Mouse (Mus musculus) layer of hippocampus, adult 9-10 months (tissue): ENCODE measurements around the gene Tbc1d16.
"Not testable (repeated sequence)": the region's sequence is repeated elsewhere in the genome, so short reads cannot be mapped to it uniquely, and the experiment has no call there.

Experiments used
- DNase-seq: peaks from one replicate; pipeline ENCODE4 v3.0.0; 2022; ENCODE audit warnings: low spot score

Gene Tbc1d16

GRCm38 (mm10) chr11:119228091-119228781, at the start of gene Tbc1d16, which contains the start of gene Ccdc40:
TSS of gene Tbc1d16 (minus strand) at chr11:119228499.
TSS of gene Ccdc40 (plus strand) at chr11:119228572.
- no peak for DNase-seq

GRCm38 (mm10) chr11:119273186-119273930, 45.1 kb upstream of the Tbc1d16 start:
- DNase-seq = no peak

DNA sequence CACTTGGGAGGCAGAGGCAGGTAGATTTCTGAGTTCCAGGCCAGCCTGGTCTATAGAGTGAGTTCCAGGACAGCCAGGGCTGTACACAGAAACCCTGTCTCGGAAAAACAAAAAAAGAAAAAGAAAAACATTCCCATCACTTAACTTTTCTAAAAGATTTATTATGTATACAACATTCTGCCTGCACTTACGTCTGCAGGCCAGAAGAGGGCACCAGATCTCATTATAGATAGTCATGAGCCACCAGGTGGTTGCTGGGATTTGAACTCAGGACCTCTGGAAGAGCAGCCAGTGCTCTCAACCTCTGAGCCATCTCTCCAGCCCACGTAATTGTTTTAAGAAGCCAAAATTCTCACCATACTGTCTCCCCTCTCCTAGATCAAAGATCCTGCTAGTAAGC, 44.2 kb upstream of the Tbc1d16 start:
- not testable (repeated sequence) for DNase-seq

GRCm38 (mm10) chr11:119268557-119269195, 40.4 kb upstream of the Tbc1d16 start:
- peak; percentile 52 for DNase-seq

DNA sequence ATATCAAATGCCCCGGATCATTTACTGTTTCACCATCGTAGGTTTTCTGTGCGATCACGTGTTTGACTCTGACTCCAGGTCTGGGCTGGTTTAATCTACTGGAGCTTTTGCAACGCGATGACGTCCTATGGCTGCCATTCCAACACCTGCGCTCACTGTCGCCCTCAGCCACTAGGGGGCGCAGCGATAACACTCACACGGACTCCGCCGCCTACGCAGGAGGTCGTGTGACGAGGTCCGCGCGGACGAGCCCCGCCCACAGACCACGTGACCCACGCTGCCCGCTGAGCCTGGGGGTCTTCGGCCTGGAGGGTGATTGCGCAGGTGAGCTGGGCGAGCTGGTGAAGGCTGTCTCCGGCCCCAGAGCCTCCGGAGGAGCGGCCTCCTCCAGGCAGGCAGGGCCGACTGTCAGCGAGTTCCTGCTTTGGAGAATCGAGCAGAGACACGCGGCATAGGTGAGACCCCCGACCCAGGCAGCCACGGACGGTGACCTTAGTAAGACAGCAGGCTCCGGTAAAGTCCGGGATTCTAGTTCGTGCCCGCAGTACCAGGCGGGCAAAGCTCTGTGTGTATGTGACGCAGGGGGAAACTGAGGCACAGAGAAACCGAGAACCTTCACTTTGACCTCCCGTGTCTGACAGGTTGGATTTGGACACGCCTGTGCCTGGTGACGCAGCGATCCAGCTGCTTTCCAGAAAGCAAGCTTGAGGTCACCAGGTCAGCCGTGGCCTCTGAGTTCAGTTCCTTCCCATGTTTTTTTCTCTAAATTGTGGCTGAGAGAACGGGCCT, 39.7 kb upstream of the Tbc1d16 start, which contains the start of gene Gaa:
Gaa (plus strand) TSS at position 120 of the 789 bp plus-strand sequence.
- DNase-seq = peak; percentile 99

DNA sequence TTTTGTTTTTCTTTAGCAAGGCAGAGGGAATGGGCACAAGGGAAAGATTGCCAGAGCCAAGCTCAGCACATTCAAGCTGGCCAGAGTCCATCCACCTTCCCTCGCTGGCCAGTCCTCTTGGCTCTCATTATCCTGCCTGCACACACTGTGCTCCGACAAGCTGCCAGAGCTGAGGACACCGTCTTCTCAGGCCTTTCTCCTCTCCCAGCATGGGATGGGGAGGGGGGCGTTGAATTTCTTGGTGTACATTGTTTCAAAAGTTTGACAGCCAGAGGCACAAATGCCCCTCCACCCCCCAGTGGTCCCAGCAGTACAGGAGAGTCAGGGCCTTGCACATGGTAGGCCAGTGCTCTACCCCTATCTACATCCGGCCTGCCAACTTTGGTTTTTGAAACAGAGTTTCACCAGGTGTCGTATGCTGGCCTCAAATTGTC, 39.0 kb upstream of the Tbc1d16 start:
- DNase-seq = no peak

DNA sequence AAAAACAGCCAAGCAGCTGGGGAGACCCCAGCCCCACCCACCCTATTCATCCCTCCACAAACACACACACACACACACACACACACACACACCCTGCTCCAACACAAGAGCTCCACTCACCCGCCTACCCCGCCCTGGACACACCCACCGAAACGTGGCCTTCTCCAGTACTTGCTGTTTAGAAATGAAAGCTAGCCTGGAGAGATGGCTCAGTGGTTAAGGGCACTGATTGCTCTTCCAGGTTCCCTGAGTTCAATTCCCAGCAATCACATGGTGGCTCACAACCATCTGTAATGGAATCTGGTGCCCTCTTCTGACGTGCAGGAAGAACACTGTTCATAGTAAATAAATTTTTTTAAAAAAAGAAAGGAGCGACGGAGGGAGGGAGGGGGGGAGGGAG, 37.5 kb upstream of the Tbc1d16 start:
- DNase-seq = no peak

DNA sequence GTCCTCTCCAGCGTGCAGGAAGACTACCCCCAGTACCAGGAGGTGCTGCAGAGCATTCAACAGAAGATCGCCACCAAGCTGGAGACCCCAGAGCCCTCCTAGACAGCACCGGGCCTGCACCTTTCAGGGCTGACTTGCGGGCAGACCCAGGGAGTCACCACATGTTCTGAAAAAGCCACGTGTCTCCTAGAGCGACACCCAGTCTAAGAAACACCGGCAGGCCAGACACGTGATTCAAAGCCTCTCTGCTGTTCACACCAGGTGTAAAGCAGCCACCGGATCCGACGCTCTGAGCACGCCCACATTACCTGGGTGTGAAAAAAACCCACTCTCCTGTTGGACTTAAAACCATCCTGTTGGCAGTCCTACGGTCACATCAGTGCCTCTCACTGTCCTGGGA, 36.1 kb upstream of the Tbc1d16 start:
- no peak for DNase-seq

- DNase-seq = no peak
Observed at GRCm38 (mm10) chr11:119259977-119260376, 31.7 kb upstream of the Tbc1d16 start.

DNA sequence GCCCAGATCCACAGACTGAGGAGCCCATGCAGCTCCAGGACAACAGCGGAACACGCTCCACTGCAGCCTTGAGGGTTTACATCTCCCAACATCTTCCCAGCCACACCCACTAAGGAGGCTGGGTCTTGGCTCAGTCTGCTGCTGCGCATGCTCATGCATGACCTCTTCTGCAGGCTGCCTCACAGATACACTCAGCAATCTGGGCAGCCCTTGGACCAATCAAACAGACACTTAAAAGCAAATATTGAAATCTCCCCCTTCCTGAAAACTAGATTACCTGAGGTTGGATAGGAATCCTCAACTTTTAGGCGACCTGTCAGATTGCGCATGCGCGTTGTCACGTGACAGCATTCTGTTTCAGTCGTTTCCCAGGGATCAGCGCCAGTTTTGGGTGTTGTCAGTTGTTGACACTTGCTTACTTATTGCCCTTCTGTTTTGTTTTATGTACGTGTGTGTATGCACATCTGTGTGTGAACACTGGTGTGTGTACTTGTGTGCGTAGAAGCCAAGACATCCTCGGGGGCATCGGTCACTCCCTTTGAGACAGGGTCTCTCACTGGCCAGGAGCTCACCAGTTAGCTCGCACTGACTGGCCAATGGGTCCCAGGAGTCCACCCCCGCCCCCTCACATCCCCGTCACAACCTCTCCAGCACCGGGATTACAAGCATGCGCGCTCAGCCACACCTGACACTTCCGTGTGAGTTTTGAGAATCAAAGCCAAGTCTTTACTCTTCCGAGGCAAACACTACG, 30.4 kb upstream of the Tbc1d16 start:
- DNase-seq = peak; percentile 61

GRCm38 (mm10) chr11:119258216-119258571, 29.9 kb upstream of the Tbc1d16 start:
- DNase-seq = no peak

DNA sequence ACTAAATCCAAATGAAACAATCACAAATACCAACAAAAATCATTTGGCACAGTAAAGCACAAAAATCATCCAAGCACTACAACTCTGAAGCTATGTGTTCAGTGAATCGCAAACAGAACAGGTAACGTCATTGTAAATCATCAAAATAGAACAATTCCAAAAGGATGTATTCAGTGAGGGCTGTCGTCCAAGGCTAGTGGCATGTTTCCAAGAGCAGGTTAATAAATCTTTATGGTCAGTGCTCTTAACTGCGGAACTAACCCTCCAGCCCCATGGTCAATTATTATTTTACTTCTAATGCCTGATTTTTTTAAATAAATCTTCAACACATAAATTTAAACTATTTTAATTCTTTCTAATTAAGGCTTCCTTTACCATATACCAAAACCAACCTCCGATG, 28.3 kb upstream of the Tbc1d16 start:
- DNase-seq = not testable (repeated sequence)

GRCm38 (mm10) chr11:119252854-119253541, 24.7 kb upstream of the Tbc1d16 start:
- no peak for DNase-seq

DNA sequence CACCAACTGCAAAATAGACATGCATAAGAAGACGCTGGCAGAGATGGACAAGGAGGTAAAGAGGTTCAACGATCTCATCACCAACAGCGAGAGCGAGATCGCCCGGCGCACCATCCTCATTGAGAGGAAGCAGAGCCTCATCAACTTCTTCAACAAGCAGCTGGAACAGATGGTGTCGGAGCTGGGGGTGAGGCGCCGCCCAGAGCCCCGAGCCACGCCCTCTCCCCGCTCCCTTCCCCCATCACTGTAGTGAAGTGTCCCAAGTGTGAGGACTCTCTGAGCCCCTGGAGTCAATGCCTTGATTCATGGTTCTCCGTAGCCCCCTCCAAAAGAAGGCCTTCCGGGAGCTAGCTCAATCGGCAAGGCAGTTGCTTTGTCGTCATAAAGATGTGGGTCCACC, 22.7 kb upstream of the Tbc1d16 start:
- no peak for DNase-seq

DNA sequence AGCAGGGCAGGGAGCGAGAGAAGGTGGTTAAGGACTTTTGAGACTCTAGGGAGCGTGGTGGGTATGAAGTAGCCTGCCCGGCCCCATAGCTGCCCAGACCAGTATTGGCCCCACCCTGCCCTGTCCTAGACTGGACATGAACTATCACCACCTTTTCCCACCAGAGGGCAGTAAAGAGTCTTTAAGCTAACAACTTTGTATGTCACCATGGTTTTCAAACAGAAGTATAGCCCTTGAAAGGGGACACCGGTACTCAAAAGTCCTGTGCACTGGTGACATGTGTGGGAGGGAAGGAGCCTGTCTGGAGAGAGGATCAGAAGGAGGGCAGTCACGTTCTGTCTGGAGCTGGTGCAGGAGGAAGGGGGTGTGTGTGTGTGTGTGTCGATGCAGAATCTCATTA, 20.7 kb upstream of the Tbc1d16 start:
- DNase-seq = peak; percentile 42

GRCm38 (mm10) chr11:119245543-119245942, 17.2 kb upstream of the Tbc1d16 start:
- not testable (repeated sequence) for DNase-seq

DNA sequence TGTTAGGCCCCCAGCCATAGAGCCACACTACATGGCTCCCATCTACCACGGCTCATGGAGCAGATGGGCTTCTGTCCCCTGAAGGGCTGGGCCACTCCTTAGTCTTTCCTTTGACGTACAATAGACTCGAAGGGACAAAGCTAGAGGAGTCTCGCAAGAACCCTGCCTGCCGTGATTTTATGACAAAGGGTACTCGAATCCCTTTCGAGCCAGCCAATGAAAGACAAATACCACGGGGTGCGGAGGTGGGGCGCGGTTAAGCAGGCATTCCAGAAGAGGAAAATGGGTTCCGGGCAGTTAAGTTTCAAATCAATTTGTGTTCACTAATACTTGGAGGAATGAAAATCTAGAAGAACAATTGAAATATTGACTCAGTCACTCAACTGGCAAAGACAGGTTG, 11.2 kb upstream of the Tbc1d16 start:
- DNase-seq = no peak

- no peak for DNase-seq
Observed at GRCm38 (mm10) chr11:119238305-119238721, 10.0 kb upstream of the Tbc1d16 start.

GRCm38 (mm10) chr11:119237568-119238304, 9.4 kb upstream of the Tbc1d16 start:
- DNase-seq = no peak

GRCm38 (mm10) chr11:119237007-119237406, 8.7 kb upstream of the Tbc1d16 start:
- no peak for DNase-seq
